Mouse (Mus musculus) urinary bladder, postnatal 4 days (tissue): ENCODE results near the gene Glis3.

Experiments
- DNase-seq, 2 experiments: peaks; one replicate each; pipeline ENCODE4 v3.0.0; 2021 to 2022; ENCODE audit warnings: low spot score in 2 of 2

The Glis3 gene

GRCm38 (mm10) chr19:28247345-28247744 lies 432.5 kb downstream of the Glis3 start:
- no peak for DNase-seq

DNA sequence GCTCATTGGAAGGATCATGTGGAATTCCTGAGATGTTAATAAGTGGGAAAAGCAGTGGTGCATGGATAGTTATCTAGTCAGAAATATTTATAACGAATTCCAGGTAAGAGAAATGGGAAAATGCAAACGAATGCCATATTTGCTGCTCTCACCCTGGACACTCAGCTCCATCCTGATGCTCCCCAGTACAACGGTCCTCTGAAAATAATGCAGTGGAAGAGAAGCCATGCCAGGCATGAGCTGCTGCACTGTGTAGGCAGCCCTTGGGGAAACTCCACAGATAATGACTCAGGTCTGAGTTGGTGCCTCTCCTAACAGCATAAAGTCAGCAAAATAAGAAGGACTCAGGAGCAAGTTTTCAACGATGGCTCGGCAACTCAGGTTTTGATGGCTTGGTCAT lies 433.7 kb downstream of the Glis3 start:
- DNase-seq: peak in 1 of 2 experiments; percentile 2

- DNase-seq: no peak
These were observed 441.8 kb downstream of the Glis3 start for GRCm38 (mm10) chr19:28238073-28238472.

DNA sequence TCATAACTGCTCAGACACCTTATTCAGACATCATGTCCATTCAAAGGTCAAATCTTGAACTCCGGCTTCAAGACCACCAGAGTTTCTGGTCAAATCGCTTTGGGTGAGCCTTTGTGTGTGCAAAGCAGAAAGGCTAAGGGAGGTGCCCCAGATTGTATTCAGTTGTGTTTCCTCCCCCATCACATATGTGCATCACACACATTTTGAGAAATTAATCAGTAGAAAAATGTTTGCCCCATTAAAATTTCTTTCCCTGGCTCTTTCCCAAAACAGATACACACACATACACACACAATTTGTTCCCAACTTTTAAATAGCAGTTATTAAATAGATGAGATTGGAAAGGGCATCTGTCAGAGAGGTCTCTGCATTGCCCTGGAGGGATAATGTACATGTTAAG lies 442.3 kb downstream of the Glis3 start:
- DNase-seq: no peak

GRCm38 (mm10) chr19:28235571-28235970 lies 444.3 kb downstream of the Glis3 start:
- DNase-seq: no peak

- no peak for DNase-seq
These were observed 444.8 kb downstream of the Glis3 start for GRCm38 (mm10) chr19:28235096-28235495.

GRCm38 (mm10) chr19:28234676-28235075 lies 445.2 kb downstream of the Glis3 start:
- DNase-seq: no peak

DNA sequence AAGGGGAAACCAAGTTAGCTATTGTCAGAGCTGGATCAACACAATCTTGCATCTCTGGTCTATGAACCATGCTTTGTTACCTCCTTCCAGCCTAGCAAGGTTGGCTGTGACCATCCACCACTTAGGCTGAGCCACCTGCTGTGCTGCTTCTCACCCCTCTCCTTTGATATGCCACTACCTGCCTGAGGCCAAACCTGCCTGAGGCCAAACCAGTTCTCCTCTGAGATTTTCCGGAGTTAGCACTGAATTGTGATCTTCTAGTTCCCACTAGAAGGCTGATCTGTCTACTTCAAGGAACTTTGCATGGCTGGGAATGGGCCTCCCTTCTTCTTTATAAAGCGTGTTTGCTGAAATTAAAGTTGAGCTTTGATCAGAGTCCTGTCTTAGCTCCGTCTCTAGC lies 448.4 kb downstream of the Glis3 start:
- no peak for DNase-seq

DNA sequence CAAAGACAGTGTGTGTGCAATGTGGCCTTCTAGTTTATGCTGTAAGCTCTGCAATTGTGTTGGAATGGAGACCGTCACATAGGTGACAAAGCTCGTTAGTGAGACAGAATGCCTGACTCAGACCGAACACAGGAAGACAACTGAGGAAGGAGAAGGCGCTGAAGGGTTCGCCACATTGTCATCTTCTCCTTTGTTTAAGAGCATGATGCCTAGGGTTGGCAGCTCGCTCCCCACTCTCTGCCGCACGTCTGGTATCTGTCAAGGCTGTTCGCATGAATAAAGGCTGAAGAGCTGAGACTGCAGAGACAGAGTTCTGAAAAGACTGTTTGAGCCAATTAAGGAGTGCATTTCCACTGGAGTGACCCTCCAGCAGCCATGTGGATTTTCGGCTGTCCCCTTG lies 452.4 kb downstream of the Glis3 start:
- DNase-seq: no peak

DNA sequence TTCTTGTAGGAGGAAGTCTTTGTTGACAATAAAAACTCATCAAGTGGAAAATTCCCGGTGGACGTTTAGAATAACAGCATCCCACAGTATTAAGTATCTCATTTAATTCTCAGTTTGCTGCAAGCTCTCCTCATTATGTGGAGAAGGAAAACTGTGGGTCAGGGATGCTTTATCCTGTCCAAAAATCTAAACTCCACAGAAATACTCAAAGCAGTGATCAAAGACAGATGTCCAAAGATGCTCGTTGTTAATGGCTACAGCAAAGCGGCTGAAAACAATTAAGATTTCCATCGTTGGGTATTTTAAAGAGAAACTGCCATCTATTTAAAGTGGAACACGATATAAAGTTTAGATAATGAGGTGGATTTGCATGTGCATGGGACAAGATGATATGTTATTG lies 454.2 kb downstream of the Glis3 start:
- no peak for DNase-seq

- no peak for DNase-seq
These were observed 468.2 kb downstream of the Glis3 start for GRCm38 (mm10) chr19:28211630-28212029.
